Mouse (Mus musculus) myocyte (in vitro differentiated cells): ENCODE results near the gene Nfatc2. TPM values are rescaled to one million over a fixed set of nuclear protein-coding genes. Genes with fewer than 3 reads are reported as not detected.
A peak's percentile ranks its signal among the peaks of the same experiment; 100 is the strongest.

ENCODE experiments used
- H3K27me3 ChIP-seq: one replicate; pipeline ENCODE4 v1.6.1; 2011; ENCODE audit not compliant: control insufficient read depth, insufficient read depth, insufficient read length
- H3K36me3 ChIP-seq: one replicate; pipeline ENCODE4 v1.6.1; 2011; ENCODE audit not compliant: control insufficient read depth, insufficient read depth
- H3K4me2 ChIP-seq: one replicate; pipeline ENCODE4 v1.6.1; 2011; ENCODE audit warnings: low read depth, control low read depth
- H3K4me3 ChIP-seq: one replicate; pipeline ENCODE4 v1.5.1; 2011; ENCODE audit warnings: mild to moderate bottlenecking, control low read depth, moderate library complexity
- H3K79me2 ChIP-seq: one replicate; pipeline ENCODE4 v1.6.1; 2011; ENCODE audit not compliant: control insufficient read depth, insufficient read depth
- H3ac ChIP-seq: one replicate; pipeline ENCODE4 v1.6.1; 2011; ENCODE audit not compliant: control insufficient read depth, insufficient read length
- CEBPB ChIP-seq: IDR thresholded peaks from 2 replicates; pipeline ENCODE4 v1.6.1; 2011; ENCODE audit warnings: mild to moderate bottlenecking, moderate library complexity; ENCODE audit not compliant: poor library complexity, insufficient read depth, severe bottlenecking
- E2F4 ChIP-seq: IDR thresholded peaks from one replicate; pipeline ENCODE4 v1.6.1; 2011; ENCODE audit warnings: mild to moderate bottlenecking, control low read depth, moderate library complexity; ENCODE audit not compliant: insufficient read depth
- MAX ChIP-seq: IDR thresholded peaks from one replicate; pipeline ENCODE4 v1.6.1; 2011; ENCODE audit warnings: low read depth, mild to moderate bottlenecking, control low read depth
- MYOD1 ChIP-seq, 3 experiments: IDR thresholded peaks; one replicate each; pipeline ENCODE4 v1.6.1; 2011; ENCODE audit warnings: control low read depth in 2 of 3, low read depth in 2 of 3, mild to moderate bottlenecking in 2 of 3, moderate library complexity in 1 of 3; ENCODE audit not compliant: insufficient read length in 2 of 3, control insufficient read depth in 1 of 3
- MYOG ChIP-seq, 3 experiments: IDR thresholded peaks; one replicate each; pipeline ENCODE4 v1.6.1; 2011; ENCODE audit warnings: control low read depth in 2 of 3, low read depth in 2 of 3, mild to moderate bottlenecking in 2 of 3; ENCODE audit not compliant: insufficient read length in 2 of 3, control insufficient read depth in 1 of 3, insufficient read depth in 1 of 3
- POLR2A ChIP-seq: IDR thresholded peaks from one replicate; pipeline ENCODE4 v1.6.1; 2011; ENCODE audit warnings: low read depth, mild to moderate bottlenecking, control low read depth, moderate library complexity; ENCODE audit not compliant: insufficient read length
- POLR2AphosphoS2 ChIP-seq: IDR thresholded peaks from one replicate; pipeline ENCODE4 v1.6.1; 2011; ENCODE audit warnings: low read depth, control low read depth; ENCODE audit not compliant: insufficient read length
- REST ChIP-seq: IDR thresholded peaks from one replicate; pipeline ENCODE4 v1.6.1; 2011; ENCODE audit warnings: mild to moderate bottlenecking, control low read depth, moderate library complexity; ENCODE audit not compliant: insufficient read depth, insufficient read length
- SRF ChIP-seq: IDR thresholded peaks from one replicate; pipeline ENCODE4 v1.6.1; 2011; ENCODE audit warnings: low read depth; ENCODE audit not compliant: control insufficient read depth, insufficient read length
- TCF12 ChIP-seq: IDR thresholded peaks from one replicate; pipeline ENCODE4 v1.6.1; 2011; ENCODE audit warnings: mild to moderate bottlenecking, control low read depth; ENCODE audit not compliant: poor library complexity, insufficient read depth, severe bottlenecking
- TCF3 ChIP-seq: IDR thresholded peaks from one replicate; pipeline ENCODE4 v1.6.1; 2011; ENCODE audit warnings: low read depth, control low read depth; ENCODE audit not compliant: insufficient read length
- USF1 ChIP-seq: IDR thresholded peaks from one replicate; pipeline ENCODE4 v1.6.1; 2011; ENCODE audit warnings: low read depth, mild to moderate bottlenecking, control low read depth, moderate library complexity
- polyA plus RNA-seq: library from polyadenylated mRNA; unstranded; fragments of >200 nt; fragmentation: generic; extraction: Trizol; gene quantifications from one replicate; pipeline ENCODE4 v1.2.1, GENCODE M21; 2012; ENCODE audit warnings: missing spikeins

Gene Nfatc2
- polyA plus RNA-seq, 1 experiment = 0.55 TPM

DNA sequence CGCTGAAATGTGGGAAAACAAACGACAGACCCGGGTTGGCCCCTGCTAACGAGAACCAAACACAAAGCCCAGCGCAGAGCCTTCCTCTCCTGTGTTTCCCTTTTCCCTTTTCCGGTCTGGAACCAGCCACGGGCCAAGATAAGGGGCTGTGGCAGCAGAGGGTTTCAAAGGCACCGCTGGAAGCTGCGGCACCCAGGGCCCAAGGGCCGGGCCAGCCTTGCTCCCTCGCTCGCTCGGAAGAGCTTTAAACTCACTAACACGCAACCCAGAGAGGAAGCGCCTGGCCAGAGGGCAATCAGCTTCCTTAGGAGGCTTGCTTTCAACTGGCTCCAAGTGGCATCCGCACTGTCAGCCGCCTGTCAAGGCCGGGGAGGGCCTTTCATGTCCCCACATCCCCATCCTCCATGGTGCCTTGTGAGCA lies 47.9 kb downstream of the Nfatc2 start:
- no peak overlapping the region for H3K4me2 ChIP-seq
- no peaks in the 10 kb centered on the region for H3K27me3 ChIP-seq
- H3ac ChIP-seq = no peak overlapping the region
- no peaks in the 10 kb centered on the region for H3K36me3 ChIP-seq
- H3K79me2 ChIP-seq = no peaks in the 10 kb centered on the region
- H3K4me3 ChIP-seq = no peak overlapping the region
- no peak for TF ChIP-seq CEBPB
- TF ChIP-seq USF1 = no peak
- TF ChIP-seq MYOG (IDR thresholded peaks at IDR 0.05; ENCODE audit: control insufficient read depth in 1 of 3, insufficient read depth in 1 of 3, insufficient read length in 2 of 3, low read depth in 2 of 3) = no peak
- no peak for TF ChIP-seq TCF12
- no peak for TF ChIP-seq SRF
- no peak for TF ChIP-seq POLR2AphosphoS2
- TF ChIP-seq POLR2A = no peak
- TF ChIP-seq E2F4 = no peak
- no peak for TF ChIP-seq MAX
- no peak for TF ChIP-seq REST
- TF ChIP-seq TCF3 = no peak
- TF ChIP-seq MYOD1 (IDR thresholded peaks at IDR 0.05; ENCODE audit: control insufficient read depth in 1 of 3, insufficient read length in 2 of 3, low read depth in 2 of 3) = no peak

DNA sequence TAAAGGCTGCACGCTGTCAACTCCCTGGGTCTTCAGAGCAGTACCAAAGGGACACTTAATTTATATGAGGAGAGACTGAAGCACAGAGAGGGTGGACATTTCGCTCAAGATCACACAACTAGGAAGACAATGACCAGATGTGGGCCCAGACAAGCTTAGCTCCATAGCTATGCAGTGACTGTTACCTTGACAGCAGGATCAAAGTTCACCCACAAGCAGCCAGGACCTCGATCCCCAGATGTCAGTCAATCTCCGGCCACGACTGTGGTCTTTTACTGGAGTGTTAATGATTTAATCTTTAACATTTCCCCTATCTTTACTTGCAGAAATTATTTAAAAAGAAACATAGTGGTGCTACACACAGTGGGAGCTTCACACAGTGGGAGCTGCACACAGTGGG lies 49.1 kb downstream of the Nfatc2 start:
- TF ChIP-seq MYOG (IDR thresholded peaks at IDR 0.05; ENCODE audit: control insufficient read depth in 1 of 3, insufficient read depth in 1 of 3, insufficient read length in 2 of 3, low read depth in 2 of 3) = no peak
- TF ChIP-seq POLR2AphosphoS2 = no peak
- TF ChIP-seq USF1 = no peak
- no peak for TF ChIP-seq TCF12
- TF ChIP-seq POLR2A = no peak
- TF ChIP-seq SRF = no peak
- no peak for TF ChIP-seq REST
- no peak for TF ChIP-seq MAX
- TF ChIP-seq MYOD1 (IDR thresholded peaks at IDR 0.05; ENCODE audit: control insufficient read depth in 1 of 3, insufficient read length in 2 of 3, low read depth in 2 of 3) = no peak
- no peak for TF ChIP-seq CEBPB
- no peak for TF ChIP-seq TCF3
- no peak for TF ChIP-seq E2F4
- H3K79me2 ChIP-seq = no peaks in the 10 kb centered on the region
- no peaks in the 10 kb centered on the region for H3K27me3 ChIP-seq
- H3ac ChIP-seq = no peak overlapping the region
- no peaks in the 10 kb centered on the region for H3K36me3 ChIP-seq
- H3K4me2 ChIP-seq = no peak overlapping the region
- H3K4me3 ChIP-seq = no peak overlapping the region

DNA sequence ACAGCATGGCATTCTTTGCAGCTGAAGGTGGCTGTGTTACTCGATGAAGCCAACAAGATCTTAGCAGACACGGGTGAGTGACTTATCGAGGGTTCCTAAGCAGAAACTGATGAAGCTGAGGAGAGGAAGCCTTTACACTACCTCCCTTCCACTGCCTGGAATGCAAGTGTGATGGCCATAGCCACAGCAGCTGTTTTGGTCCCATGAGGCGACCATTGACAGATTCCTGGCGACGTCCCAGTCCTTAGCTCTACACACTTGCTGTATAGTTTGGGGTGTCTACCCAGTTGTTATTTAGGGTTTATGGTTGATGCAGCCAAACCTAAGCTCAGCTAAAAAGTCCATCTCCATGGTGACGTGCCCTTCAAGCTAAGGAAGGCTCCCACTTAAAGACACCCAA lies 50.2 kb downstream of the Nfatc2 start:
- no peaks in the 10 kb centered on the region for H3K36me3 ChIP-seq

DNA sequence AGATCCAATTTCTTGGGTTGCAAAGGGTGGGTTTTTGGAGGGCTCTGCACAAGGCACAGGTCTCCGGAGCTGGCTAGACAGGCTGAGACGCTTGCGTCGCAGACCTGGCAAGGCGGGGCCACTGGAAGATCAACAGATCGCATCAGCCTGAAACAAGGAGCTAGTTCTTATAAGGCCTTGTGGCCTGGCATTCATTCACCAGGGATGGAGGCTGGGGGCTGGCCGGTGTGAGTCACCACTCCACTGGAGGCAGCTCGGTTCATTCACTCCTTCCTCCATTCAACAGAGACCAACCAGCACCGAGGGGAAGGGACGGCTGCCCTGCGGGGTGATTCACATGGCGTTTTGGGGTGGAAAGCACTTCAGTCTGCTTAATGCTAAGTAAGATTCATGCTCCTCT lies 52.1 kb downstream of the Nfatc2 start:
- no peak overlapping the region for H3K4me3 ChIP-seq

More for the DNA sequence above, 50.2 kb downstream of the Nfatc2 start:
- no peak for TF ChIP-seq POLR2A
- TF ChIP-seq E2F4 = no peak
- peak; percentile 16 for TF ChIP-seq TCF3
- TF ChIP-seq MYOD1 (IDR thresholded peaks at IDR 0.05; ENCODE audit: control insufficient read depth in 1 of 3, insufficient read length in 2 of 3, low read depth in 2 of 3) = peak in 2 of 3 experiments; percentile 97
- TF ChIP-seq MYOG (IDR thresholded peaks at IDR 0.05; ENCODE audit: control insufficient read depth in 1 of 3, insufficient read depth in 1 of 3, insufficient read length in 2 of 3, low read depth in 2 of 3) = peak in 2 of 3 experiments; percentile 56 to 85
- TF ChIP-seq TCF12 = peak; percentile 64
- no peaks in the 10 kb centered on the region for H3K27me3 ChIP-seq
- H3K79me2 ChIP-seq = no peaks in the 10 kb centered on the region
- H3K4me3 ChIP-seq = no peak overlapping the region
- peak overlapping the region; percentile 28 for H3K4me2 ChIP-seq
- no peak overlapping the region for H3ac ChIP-seq

DNA sequence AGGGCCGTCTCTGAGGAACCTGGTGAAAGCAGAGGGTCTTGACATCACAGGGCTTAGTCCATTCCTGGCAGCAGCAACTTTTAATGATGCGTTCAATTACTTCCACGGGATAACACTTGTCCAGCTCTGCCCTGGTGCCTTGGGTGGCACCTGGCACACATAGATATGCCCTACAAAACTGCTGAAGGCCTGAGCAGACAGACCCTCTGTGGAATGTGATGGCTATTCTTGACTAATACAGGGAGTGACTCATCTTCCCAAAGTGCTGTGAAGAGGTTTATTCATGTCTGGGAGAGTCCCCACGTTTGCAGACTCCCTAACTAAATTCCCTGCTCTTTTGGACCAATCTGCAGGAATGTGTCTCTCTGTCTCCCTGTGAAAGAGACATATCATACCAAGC lies 53.4 kb downstream of the Nfatc2 start:
- H3K4me3 ChIP-seq = no peak overlapping the region
- no peaks in the 10 kb centered on the region for H3K27me3 ChIP-seq
- no peaks in the 10 kb centered on the region for H3K36me3 ChIP-seq
- no peaks in the 10 kb centered on the region for H3K79me2 ChIP-seq
- no peak overlapping the region for H3ac ChIP-seq
- no peak for TF ChIP-seq USF1
- TF ChIP-seq TCF12 = no peak
- TF ChIP-seq POLR2AphosphoS2 = no peak
- no peak for TF ChIP-seq SRF
- peak in 2 of 3 experiments; percentile 54 to 58 for TF ChIP-seq MYOD1 (IDR thresholded peaks at IDR 0.05; ENCODE audit: control insufficient read depth in 1 of 3, insufficient read length in 2 of 3, low read depth in 2 of 3)
- peak in 1 of 3 experiments; percentile 43 for TF ChIP-seq MYOG (IDR thresholded peaks at IDR 0.05; ENCODE audit: control insufficient read depth in 1 of 3, insufficient read depth in 1 of 3, insufficient read length in 2 of 3, low read depth in 2 of 3)
- 0 out of 2 replicates have a peak, but pooled peaks have one; percentile 45 for TF ChIP-seq CEBPB
- TF ChIP-seq REST = no peak
- no peak for TF ChIP-seq POLR2A
- H3K4me2 ChIP-seq = peak overlapping the region; percentile 98

More for the DNA sequence above, 52.1 kb downstream of the Nfatc2 start:
- H3K36me3 ChIP-seq = no peaks in the 10 kb centered on the region
- no peaks in the 10 kb centered on the region for H3K27me3 ChIP-seq
- no peak for TF ChIP-seq CEBPB
- no peak for TF ChIP-seq USF1
- TF ChIP-seq SRF = no peak
- TF ChIP-seq REST = no peak
- TF ChIP-seq POLR2AphosphoS2 = no peak
- no peak for TF ChIP-seq TCF12
- no peak for TF ChIP-seq POLR2A
- peak in 1 of 3 experiments; percentile 21 for TF ChIP-seq MYOG (IDR thresholded peaks at IDR 0.05; ENCODE audit: control insufficient read depth in 1 of 3, insufficient read depth in 1 of 3, insufficient read length in 2 of 3, low read depth in 2 of 3)
- TF ChIP-seq MYOD1 (IDR thresholded peaks at IDR 0.05; ENCODE audit: control insufficient read depth in 1 of 3, insufficient read length in 2 of 3, low read depth in 2 of 3) = peak in 1 of 3 experiments; percentile 25
- TF ChIP-seq MAX = no peak
- no peak for TF ChIP-seq E2F4
- TF ChIP-seq TCF3 = no peak
- peak overlapping the region; percentile 98 for H3K4me2 ChIP-seq
- no peaks in the 10 kb centered on the region for H3K79me2 ChIP-seq
- no peak overlapping the region for H3ac ChIP-seq
